ENCODE assay signal across 9 mouse cellular contexts in genomic region chr16:39062596-39062995, GRCm38 (mm10).
DNase-seq lines count a peak whose midpoint lies in the region; ATAC-seq and TF ChIP-seq lines count a peak whose summit lies in the region.
"Had no signal": no experiment of that assay in that cellular context is flagged by ENCODE, and none has a peak within 500 bp of the region (broad histone marks: within the 10 kb centered on the region; RNA-seq: fewer than 3 reads in every experiment).

No protein-coding gene starts in this region.

- 21% methylated on average over 5 of the region's 5 CpGs for WGBS in kidney, adult 2 months
- WGBS in kidney, embryonic 15.5 days = 33% methylated on average over 5 of the region's 5 CpGs
- 25% methylated on average over 5 of the region's 5 CpGs for WGBS in thymus, adult 2 months
- 28% methylated on average over 5 of the region's 5 CpGs for WGBS in stomach, postnatal 0 days

- no peak for TF ChIP-seq EP300 in stomach, postnatal 0 days (optimal IDR thresholded peaks at IDR 0.05)

- TF ChIP-seq POLR2A in kidney, adult 2 months (IDR thresholded peaks at IDR 0.05; ENCODE audit: low read depth, low read length) = no peak
- TF ChIP-seq POLR2A in thymus, adult 2 months (IDR thresholded peaks at IDR 0.05; ENCODE audit: control insufficient read depth, extremely low read depth, insufficient read depth, low read length, poor library complexity) = no peak

- H3K4me3 ChIP-seq in kidney, adult 2 months (ENCODE audit: insufficient read depth, low read depth, low read length) = no peak overlapping the region
- no peak overlapping the region for H3K4me3 ChIP-seq in kidney, embryonic 15.5 days (replicated peaks)
- H3K4me3 ChIP-seq in thymus, adult 2 months (ENCODE audit: control insufficient read depth, insufficient read depth, low read length) = no peak overlapping the region
- no peak overlapping the region for H3K4me3 ChIP-seq in stomach, postnatal 0 days (ENCODE audit: low read depth, low read length)

- 0 out of 2 replicates have a peak, but pooled peaks cover 2% of the 10 kb centered on the region for H3K27me3 ChIP-seq in kidney, adult 2 months (replicated peaks; ENCODE audit: control insufficient read depth, insufficient read depth, low read length)
- no peaks in the 10 kb centered on the region for H3K27me3 ChIP-seq in kidney, embryonic 15.5 days
- H3K27me3 ChIP-seq in thymus, adult 2 months (ENCODE audit: control insufficient read depth, insufficient read depth, low read length) = no peaks in the 10 kb centered on the region
- H3K27me3 ChIP-seq in stomach, postnatal 0 days (ENCODE audit: control insufficient read depth, insufficient read depth, low read length) = no peaks in the 10 kb centered on the region

- 0 out of 2 replicates have a peak, but pooled peaks have one; percentile 12 for TF ChIP-seq CTCF in kidney, adult 2 months (conservative IDR thresholded peaks at IDR 0.05; ENCODE audit: insufficient read depth, insufficient read length, low read depth, low read length)
- TF ChIP-seq CTCF in thymus, adult 2 months (IDR thresholded peaks at IDR 0.05; ENCODE audit: borderline replicate concordance, control insufficient read depth, extremely low read depth, insufficient read depth, low read length, poor library complexity) = no peak
- peak; percentile 71 for TF ChIP-seq CTCF in stomach, postnatal 0 days (IDR thresholded peaks at IDR 0.05; ENCODE audit: low read depth)

- no peak for ATAC-seq in kidney, embryonic 15.5 days (replicated peaks; ENCODE audit: low FRiP score)
- ATAC-seq in stomach, postnatal 0 days (ENCODE audit: low FRiP score, low TSS enrichment) = no peak

- no peaks in the 10 kb centered on the region for H3K4me1 ChIP-seq in kidney, adult 2 months (ENCODE audit: control insufficient read depth, insufficient read depth, low read length)
- no peaks in the 10 kb centered on the region for H3K4me1 ChIP-seq in kidney, embryonic 15.5 days
- H3K4me1 ChIP-seq in thymus, adult 2 months (replicated peaks; ENCODE audit: control insufficient read depth, insufficient read depth, low read length) = no peaks in the 10 kb centered on the region
- no peaks in the 10 kb centered on the region for H3K4me1 ChIP-seq in stomach, postnatal 0 days (replicated peaks; ENCODE audit: control insufficient read depth, insufficient read depth)

- H3K4me2 ChIP-seq in kidney, embryonic 15.5 days = no peak overlapping the region
- no peak overlapping the region for H3K4me2 ChIP-seq in stomach, postnatal 0 days (replicated peaks; ENCODE audit: low read depth)

- no peak overlapping the region for H3K9ac ChIP-seq in kidney, embryonic 15.5 days
- no peak overlapping the region for H3K9ac ChIP-seq in stomach, postnatal 0 days (ENCODE audit: low read length)

- peak; percentile 30 for DNase-seq in kidney, adult 2 months
- DNase-seq in thymus, postnatal 0 days (ENCODE audit: low spot score) = peak; percentile 34
- no peak for DNase-seq in thymus, adult 2 months
- DNase-seq in cerebellum, postnatal 10 days = peak; percentile 65 to 81
- DNase-seq in stomach, postnatal 0 days (ENCODE audit: low spot score) = no peak
- no peak for DNase-seq in heart, adult 9 months (ENCODE audit: low spot score in 2 of 2)
- DNase-seq: adrenal gland, postnatal 25 days; layer of hippocampus, postnatal 36 days had no signal

- no peak overlapping the region for H3K27ac ChIP-seq in kidney, adult 2 months (ENCODE audit: insufficient read depth, low read depth, low read length)
- H3K27ac ChIP-seq in kidney, embryonic 15.5 days = no peak overlapping the region
- no peak overlapping the region for H3K27ac ChIP-seq in thymus, adult 2 months (ENCODE audit: control insufficient read depth, insufficient read depth, low read length)
- H3K27ac ChIP-seq in stomach, postnatal 0 days (replicated peaks) = no peak overlapping the region

- H3K9me3 ChIP-seq in kidney, embryonic 15.5 days (replicated peaks) = no peaks in the 10 kb centered on the region
- no peaks in the 10 kb centered on the region for H3K9me3 ChIP-seq in stomach, postnatal 0 days (ENCODE audit: control insufficient read depth, low read length)

- H3K36me3 ChIP-seq in kidney, adult 2 months (ENCODE audit: control insufficient read depth, insufficient read depth, low read length) = no peaks in the 10 kb centered on the region
- no peaks in the 10 kb centered on the region for H3K36me3 ChIP-seq in kidney, embryonic 15.5 days
- no peaks in the 10 kb centered on the region for H3K36me3 ChIP-seq in thymus, adult 2 months (ENCODE audit: control insufficient read depth, insufficient read depth, low read length)
- H3K36me3 ChIP-seq in stomach, postnatal 0 days (ENCODE audit: control insufficient read depth, insufficient read depth, low read length) = no peaks in the 10 kb centered on the region

Comparison
In these comparisons a context has a peak if more than half of its experiments do, and no peak if none do; other contexts are left out.
1. DNase-seq: peak in kidney, adult 2 months (single experiment), thymus, postnatal 0 days (single experiment) and cerebellum, postnatal 10 days (2 of 2); none in thymus, adult 2 months (single experiment), stomach, postnatal 0 days (single experiment) and heart, adult 9 months (0 of 2).